Mouse (Mus musculus) forebrain, postnatal 0 days (tissue): ENCODE data around the gene 4833427G06Rik. TPM values are rescaled to one million over a fixed set of nuclear protein-coding genes. Genes with fewer than 3 reads are reported as not detected.

Experiments used
- ATAC-seq: fragments of 200-750 bp; cut with Nextera tagmentation; 2 replicates; pipeline ENCODE4 v1.8.0; 2017; ENCODE audit warnings: mild to moderate bottlenecking, moderate library complexity
- DNase-seq: peaks from one replicate; pipeline ENCODE4 v3.0.0-alpha.2; 2015
- H3K27ac ChIP-seq: fragments of 300-500 bp; sonication (generic); 2 replicates; pipeline ENCODE4 v1.5.1; 2014; ENCODE audit warnings: low read depth, mild to moderate bottlenecking, antibody characterized with exemption, low read length, moderate library complexity, mixed read lengths
- H3K27me3 ChIP-seq: fragments of 300-500 bp; sonication (generic); 2 replicates; pipeline ENCODE4 v1.6.1; 2014; ENCODE audit warnings: mild to moderate bottlenecking, low read length, mixed read lengths; ENCODE audit not compliant: insufficient read depth
- H3K36me3 ChIP-seq: fragments of 300-500 bp; sonication (generic); 2 replicates; pipeline ENCODE4 v1.6.1; 2014; ENCODE audit warnings: mild to moderate bottlenecking, moderate library complexity; ENCODE audit not compliant: insufficient read depth
- H3K4me1 ChIP-seq: fragments of 300-500 bp; sonication (generic); 2 replicates; pipeline ENCODE4 v1.6.1; 2014; ENCODE audit warnings: antibody characterized with exemption; ENCODE audit not compliant: insufficient read depth
- H3K4me2 ChIP-seq: fragments of 300-500 bp; sonication (generic); 2 replicates; pipeline ENCODE4 v1.6.1; 2014; ENCODE audit warnings: low read depth, mild to moderate bottlenecking, moderate library complexity
- H3K4me3 ChIP-seq: fragments of 300-500 bp; sonication (generic); 2 replicates; pipeline ENCODE4 v1.5.1; 2014; ENCODE audit warnings: low read depth, low read length, mixed read lengths
- H3K9ac ChIP-seq: fragments of 300-500 bp; sonication (generic); 2 replicates; pipeline ENCODE4 v1.6.1; 2014; ENCODE audit warnings: mild to moderate bottlenecking
- H3K9me3 ChIP-seq: fragments of 300-500 bp; sonication (generic); 2 replicates; pipeline ENCODE4 v1.6.1; 2016; ENCODE audit warnings: low read length
- CTCF ChIP-seq: sonication (generic); IDR thresholded peaks from 2 replicates; pipeline ENCODE4 v1.5.1; 2016; ENCODE audit warnings: antibody characterized with exemption, control low read depth, low read depth
- WGBS: fragments of 180-500 bp; shearing (Covaris S2); extraction: QIAGEN DNeasy Blood & Tissue Kit; methylation state at CpG from one replicate; pipeline ENCODE4 v1.1.7; 2014; 5-methylcytosine and 5-hydroxymethylcytosine counted together
- polyA plus RNA-seq: library from polyadenylated mRNA; unstranded; fragments of >200 nt; fragmentation: Nextera tagmentation; extraction: Ambion mirVana; gene quantifications from 2 replicates; pipeline ENCODE4 v1.2.1, GENCODE M21; 2015
- total RNA-seq: library from RNA; depleted of rRNA; stranded (reverse); fragments of >200 nt; gene quantifications from 2 replicates; pipeline ENCODE4 v1.2.3, GENCODE M21; 2014

4833427G06Rik gene
- total and polyA plus RNA-seq, 2 experiments from 2014 or later, result 1.4 to 2.4 TPM

DNA sequence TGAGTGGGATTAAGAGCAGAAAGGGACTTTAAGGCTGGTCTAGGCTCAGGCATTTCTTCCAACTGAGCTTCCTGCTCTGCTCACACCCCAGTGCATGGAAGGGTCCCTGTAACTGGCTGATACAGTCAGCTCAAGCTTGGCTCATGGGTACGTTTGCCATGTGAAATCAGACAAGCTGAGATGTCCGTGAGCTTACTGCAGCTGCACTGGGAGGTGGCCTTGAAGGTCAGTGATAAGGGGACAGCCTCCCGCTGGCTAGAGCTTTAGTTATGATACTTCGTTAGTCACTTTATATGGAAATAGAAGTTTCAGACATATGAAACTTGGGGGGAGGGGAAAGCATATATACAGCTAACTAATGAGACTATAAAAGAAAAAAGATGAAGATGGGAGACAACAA lies 31.1 kb downstream of the 4833427G06Rik start:
- peaks cover 4% of the 10 kb centered on the region; the same call in 1 of the 2 replicates for H3K4me1 ChIP-seq
- H3K4me3 ChIP-seq, result no peak overlapping the region
- H3K9me3 ChIP-seq, result no peaks in the 10 kb centered on the region
- WGBS, result 81% methylated on average over 4 of the region's 4 CpGs
- no peak overlapping the region for H3K9ac ChIP-seq
- H3K36me3 ChIP-seq, result no peaks in the 10 kb centered on the region
- ATAC-seq, result no peak
- no peak for DNase-seq
- H3K27ac ChIP-seq, result no peak overlapping the region
- H3K27me3 ChIP-seq, result no peaks in the 10 kb centered on the region
- no peak overlapping the region for H3K4me2 ChIP-seq
- TF ChIP-seq CTCF, result no peak

DNA sequence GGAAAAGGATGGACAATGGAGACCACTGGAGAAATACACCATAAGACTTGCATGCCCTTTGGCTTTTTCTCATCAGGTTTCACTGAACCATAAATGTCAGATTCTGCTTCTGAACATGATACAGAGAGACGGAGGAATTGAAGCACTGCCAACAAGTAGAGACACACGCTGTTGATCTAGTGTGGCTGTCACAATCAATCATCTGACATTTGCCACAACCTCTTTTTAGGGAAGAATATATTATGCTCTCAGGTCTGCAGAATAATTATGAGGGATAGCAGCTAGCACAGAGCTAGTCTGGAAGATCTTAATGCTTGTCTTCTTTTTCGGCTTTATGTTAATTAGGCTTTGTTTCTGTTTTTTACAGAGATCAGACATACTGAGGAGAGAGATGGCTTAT lies 33.7 kb downstream of the 4833427G06Rik start:
- Histone ChIP-seq H3K4me2 (no peak overlapping the region), H3K27ac (no peak overlapping the region), H3K4me1 (no peaks in the 10 kb centered on the region), H3K4me3 (no peak overlapping the region), H3K27me3 (no peaks in the 10 kb centered on the region), H3K36me3 (no peaks in the 10 kb centered on the region), H3K9ac (no peak overlapping the region), H3K9me3 (no peaks in the 10 kb centered on the region)
- ATAC-seq (peak; percentile 70), DNase-seq (peak; percentile 44)
- 46% methylated on average over 3 of the region's 3 CpGs for WGBS
- no peak for TF ChIP-seq CTCF

DNA sequence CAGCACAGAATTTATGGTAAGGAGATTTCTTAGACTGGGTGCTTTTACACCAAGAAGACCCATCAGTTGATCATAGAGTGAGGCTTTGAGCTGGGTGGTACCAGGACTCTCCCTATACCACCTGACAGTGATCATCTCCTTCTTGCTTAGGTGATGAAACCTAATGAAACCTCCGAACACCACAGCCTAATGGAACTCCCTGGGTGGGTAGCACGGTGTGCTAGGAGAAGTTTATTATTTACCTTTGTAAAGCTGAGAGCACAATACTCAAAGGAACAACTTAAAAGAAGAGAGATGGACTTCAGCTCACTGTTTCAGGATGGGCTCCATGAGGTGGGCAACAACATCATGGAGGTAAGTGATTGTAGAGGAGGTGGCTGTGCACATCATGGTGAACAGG lies 41.3 kb downstream of the 4833427G06Rik start, which contains the start of gene Btg4:
Gene Btg4, plus strand, starts transcription at position 301 of the 400 bp plus-strand sequence.
- Histone ChIP-seq H3K9ac (no peak within 1 kb of the TSS), H3K9me3 (no peaks in the 10 kb centered on the region), H3K27me3 (no peaks in the 10 kb centered on the region), H3K27ac (no peak within 1 kb of the TSS), H3K4me2 (no peak within 1 kb of the TSS), H3K4me3 (no peak within 1 kb of the TSS), H3K36me3 (no peaks in the 10 kb centered on the region), H3K4me1 (no peaks in the 10 kb centered on the region)
- TF ChIP-seq CTCF, result no peak
- ATAC-seq (no peak), DNase-seq (no peak)
- WGBS, result 85% methylated on average over 2 of the region's 2 CpGs

DNA sequence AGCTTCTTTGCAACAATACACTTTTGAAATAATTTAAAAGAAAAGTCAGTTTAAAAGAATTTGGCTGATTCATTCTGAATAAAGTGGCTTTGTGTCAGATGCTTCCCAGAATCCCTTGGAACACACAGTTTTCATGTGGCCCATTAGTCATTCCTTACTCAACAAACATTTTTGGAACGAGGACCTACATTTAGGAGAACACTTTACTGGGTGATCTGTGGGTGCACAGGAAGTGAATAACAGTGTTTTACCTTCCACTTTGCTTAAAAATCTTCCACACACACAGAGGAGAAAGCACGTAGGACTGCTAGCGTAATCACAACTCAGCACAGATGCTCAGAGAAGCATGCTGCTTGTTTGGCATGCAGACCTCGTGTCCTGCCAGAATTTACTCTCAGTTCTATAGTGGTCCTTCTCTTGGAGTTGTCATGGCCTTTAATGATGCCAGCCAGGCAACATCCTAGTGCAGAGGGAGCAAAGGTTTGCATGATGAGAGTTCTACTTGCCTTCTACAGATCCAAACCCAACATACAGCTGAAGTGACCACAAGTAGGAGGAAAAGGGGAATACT lies 42.8 kb downstream of the 4833427G06Rik start:
- H3K9ac ChIP-seq, result no peak overlapping the region
- ATAC-seq (no peak), DNase-seq (peak; percentile 47)
- TF ChIP-seq CTCF, result no peak
- no peaks in the 10 kb centered on the region for H3K9me3 ChIP-seq
- H3K27ac ChIP-seq, result no peak overlapping the region
- no peaks in the 10 kb centered on the region for H3K36me3 ChIP-seq
- no peak overlapping the region for H3K4me3 ChIP-seq
- no peaks in the 10 kb centered on the region for H3K27me3 ChIP-seq
- H3K4me1 ChIP-seq, result no peaks in the 10 kb centered on the region
- 40% methylated on average over 4 of the region's 4 CpGs for WGBS
- H3K4me2 ChIP-seq, result no peak overlapping the region

DNA sequence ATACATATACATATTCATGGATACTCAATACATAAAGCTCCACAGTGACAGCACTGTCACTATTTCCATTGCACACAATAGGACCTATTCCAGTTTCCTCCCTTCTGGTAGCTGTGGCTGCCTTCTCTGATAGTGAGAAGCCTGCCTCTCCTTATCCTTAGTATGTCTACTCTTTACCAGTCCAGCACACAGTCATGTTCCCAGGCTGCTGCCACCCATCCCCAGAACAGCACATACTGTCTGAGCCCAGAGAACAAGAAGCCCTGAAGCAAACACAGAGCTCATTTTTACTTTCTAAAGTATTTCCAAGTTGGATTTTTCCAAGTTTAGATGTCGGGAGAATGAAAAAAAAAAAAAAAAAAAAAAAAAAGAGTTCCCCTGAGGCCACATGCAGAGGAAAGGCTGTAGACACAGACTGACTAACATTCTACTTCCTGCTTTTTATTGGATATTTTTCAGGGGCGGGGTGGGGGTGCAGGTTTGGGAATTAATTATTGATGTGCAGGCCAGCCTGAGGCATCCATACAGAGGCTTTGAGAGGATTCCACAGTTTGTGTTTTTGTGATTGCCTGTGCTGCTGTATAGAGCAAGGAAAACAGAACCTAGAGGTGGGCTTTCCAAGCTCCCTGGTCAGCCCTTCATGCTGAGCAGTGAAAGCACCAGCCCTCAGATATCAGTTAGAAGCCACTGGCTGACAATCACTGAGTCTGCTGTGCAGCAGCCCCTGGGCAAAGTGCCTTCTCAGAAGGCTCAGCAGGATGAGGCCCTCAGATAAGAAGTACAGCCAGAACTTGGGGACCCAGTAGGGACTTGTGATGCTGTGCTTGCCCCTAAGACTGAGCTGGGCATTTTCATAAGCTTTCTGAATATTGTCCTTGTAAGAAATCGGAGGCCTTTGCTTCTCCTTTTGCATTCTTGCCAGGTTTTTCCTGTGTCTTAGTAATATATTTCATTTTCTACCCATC lies 45.2 kb downstream of the 4833427G06Rik start:
- TF ChIP-seq CTCF, result no peak
- Histone ChIP-seq H3K9ac (no peak overlapping the region), H3K4me2 (no peak overlapping the region), H3K27me3 (no peaks in the 10 kb centered on the region), H3K4me3 (no peak overlapping the region), H3K27ac (no peak overlapping the region), H3K36me3 (no peaks in the 10 kb centered on the region), H3K9me3 (no peaks in the 10 kb centered on the region), H3K4me1 (no peaks in the 10 kb centered on the region)
- WGBS, result 76% methylated on average over 3 of the region's 3 CpGs
- ATAC-seq (no peak), DNase-seq (no peak)

DNA sequence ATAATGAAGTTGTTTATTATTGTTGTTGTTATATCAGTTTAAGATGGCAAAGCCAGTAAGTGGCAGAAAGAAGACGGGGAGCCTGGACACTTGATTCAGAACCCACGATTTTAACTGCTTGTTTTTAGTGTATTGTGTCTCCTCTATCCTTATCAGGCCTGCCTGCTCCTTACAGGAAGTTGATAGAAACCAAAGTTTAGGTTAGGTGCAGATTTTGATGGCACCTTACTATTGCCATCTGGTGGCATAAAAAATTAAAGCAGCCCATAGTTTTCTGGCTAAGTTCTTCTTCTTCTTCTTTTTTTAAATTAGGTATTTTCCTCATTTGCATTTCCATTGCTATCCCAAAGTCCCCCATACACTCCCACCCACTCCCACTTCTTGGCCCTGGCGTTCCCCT lies 49.7 kb downstream of the 4833427G06Rik start:
- no peak overlapping the region for H3K9ac ChIP-seq
- no peaks in the 10 kb centered on the region for H3K4me1 ChIP-seq
- no peak for ATAC-seq
- DNase-seq, result peak; percentile 21
- H3K27me3 ChIP-seq, result no peaks in the 10 kb centered on the region
- H3K27ac ChIP-seq, result no peak overlapping the region
- H3K4me3 ChIP-seq, result no peak overlapping the region
- H3K9me3 ChIP-seq, result no peaks in the 10 kb centered on the region
- H3K4me2 ChIP-seq, result no peak overlapping the region
- 73% methylated on average over 3 of the region's 3 CpGs for WGBS
- no peaks in the 10 kb centered on the region for H3K36me3 ChIP-seq
- peak; percentile 54 for TF ChIP-seq CTCF

DNA sequence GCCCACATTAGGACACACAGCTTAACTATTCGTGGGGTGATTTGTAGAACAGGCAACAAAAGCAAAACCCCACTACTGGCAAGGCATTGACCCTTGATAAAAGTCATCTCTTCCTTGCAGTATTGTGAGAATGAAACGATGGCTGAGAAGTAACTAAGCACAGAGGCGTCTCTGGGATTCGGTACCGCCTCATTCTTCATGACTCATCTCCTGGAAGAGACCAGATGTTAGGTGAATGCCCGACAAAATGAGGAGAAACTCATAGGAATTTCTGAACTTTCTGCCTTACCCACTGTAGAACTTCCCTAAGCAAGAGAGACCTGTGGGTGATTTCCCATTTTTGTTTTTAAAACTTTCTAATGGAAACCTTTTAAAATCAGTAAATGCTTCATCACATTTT lies 59.7 kb downstream of the 4833427G06Rik start:
- ATAC-seq (no peak), DNase-seq (no peak)
- no peak for TF ChIP-seq CTCF
- H3K4me1 ChIP-seq, result no peaks in the 10 kb centered on the region
- 82% methylated on average over 6 of the region's 6 CpGs for whole genome bisulfite sequencing
- H3K36me3 ChIP-seq, result no peaks in the 10 kb centered on the region
- no peaks in the 10 kb centered on the region for H3K27me3 ChIP-seq
- H3K9ac ChIP-seq, result no peak overlapping the region
- no peak overlapping the region for H3K4me2 ChIP-seq
- H3K27ac ChIP-seq, result no peak overlapping the region
- no peak overlapping the region for H3K4me3 ChIP-seq
- H3K9me3 ChIP-seq, result no peaks in the 10 kb centered on the region
